Mouse (Mus musculus) cerebellum, adult 9-11 months (tissue): ENCODE measurements around the gene Srarp.

Source experiments
- DNase-seq: peaks from one replicate; pipeline ENCODE4 v3.0.0; 2022

Srarp gene

GRCm38 (mm10) chr4:141387093-141387784 lies 48.7 kb downstream of the Srarp start:
- peak; percentile 28 for DNase-seq

- DNase-seq = no peak
Measured at GRCm38 (mm10) chr4:141386150-141386549, 49.8 kb downstream of the Srarp start.

- DNase-seq = peak; percentile 41
Measured at GRCm38 (mm10) chr4:141385275-141385674, 50.6 kb downstream of the Srarp start.
